Mouse (Mus musculus) retina, postnatal 1 day (tissue): Measurements from ENCODE around the gene Zfp800.
A peak's percentile ranks its signal among the peaks of the same experiment; 100 is the strongest.

Experiments used
- DNase-seq: peaks from one replicate; pipeline ENCODE4 v3.0.0-alpha.2; 2012

Zfp800 gene

GRCm38 (mm10) chr6:28397681-28398203 lies at the start of gene Zfp800:
Gene Zfp800 (minus strand): TSS chr6:28398005.
- peak; percentile 61 for DNase-seq

- DNase-seq, result no peak
These were observed 33.7 kb upstream of the Zfp800 start for GRCm38 (mm10) chr6:28431538-28431855.

GRCm38 (mm10) chr6:28430795-28431537 lies 33.2 kb upstream of the Zfp800 start:
- no peak for DNase-seq

- no peak for DNase-seq
These were observed 32.1 kb upstream of the Zfp800 start for GRCm38 (mm10) chr6:28429870-28430269.

GRCm38 (mm10) chr6:28428290-28428689 lies 30.5 kb upstream of the Zfp800 start, which contains the start of gene Gcc1:
Gene Gcc1 (minus strand): TSS chr6:28428390.
- no peak for DNase-seq

GRCm38 (mm10) chr6:28427096-28427839 lies 29.5 kb upstream of the Zfp800 start, which contains the start of gene Fscn3:
Gene Fscn3 (plus strand): TSS chr6:28427789.
- DNase-seq, result no peak

GRCm38 (mm10) chr6:28425019-28425418 lies 27.2 kb upstream of the Zfp800 start:
- no peak for DNase-seq

GRCm38 (mm10) chr6:28423767-28424695 lies 26.2 kb upstream of the Zfp800 start:
- peak; percentile 62 for DNase-seq

- DNase-seq, result peak; percentile 91
These were observed 25.5 kb upstream of the Zfp800 start, which contains the start of gene Arf5 for GRCm38 (mm10) chr6:28423313-28423712. Gene Arf5 (plus strand): TSS chr6:28423560.

- DNase-seq, result no peak
These were observed 25.0 kb upstream of the Zfp800 start for GRCm38 (mm10) chr6:28422651-28423290.

GRCm38 (mm10) chr6:28421469-28422000 lies 23.7 kb upstream of the Zfp800 start:
- DNase-seq, result peak; percentile 94

GRCm38 (mm10) chr6:28420865-28421264 lies 23.1 kb upstream of the Zfp800 start:
- DNase-seq, result peak; percentile 10

GRCm38 (mm10) chr6:28420361-28420760 lies 22.6 kb upstream of the Zfp800 start:
- DNase-seq, result no peak

GRCm38 (mm10) chr6:28419673-28420072 lies 21.9 kb upstream of the Zfp800 start:
- DNase-seq, result no peak

- no peak for DNase-seq
These were observed 20.6 kb upstream of the Zfp800 start for GRCm38 (mm10) chr6:28418449-28418848.

- DNase-seq, result no peak
These were observed 19.2 kb upstream of the Zfp800 start for GRCm38 (mm10) chr6:28416981-28417380.

GRCm38 (mm10) chr6:28411236-28411635 lies 13.4 kb upstream of the Zfp800 start:
- DNase-seq, result no peak

- DNase-seq, result no peak
These were observed 12.2 kb upstream of the Zfp800 start for GRCm38 (mm10) chr6:28410053-28410452.

- DNase-seq, result peak; percentile 37
These were observed 2.0 kb upstream of the Zfp800 start for GRCm38 (mm10) chr6:28399791-28400190.

- DNase-seq, result no peak
These were observed 921 bp upstream of the Zfp800 start for GRCm38 (mm10) chr6:28398726-28399125.

GRCm38 (mm10) chr6:28396853-28397457 lies 850 bp downstream of the Zfp800 start:
- DNase-seq, result peak; percentile 49
